Mouse (Mus musculus): ENCODE measurements around the gene Chst11.

The Chst11 gene

DNA sequence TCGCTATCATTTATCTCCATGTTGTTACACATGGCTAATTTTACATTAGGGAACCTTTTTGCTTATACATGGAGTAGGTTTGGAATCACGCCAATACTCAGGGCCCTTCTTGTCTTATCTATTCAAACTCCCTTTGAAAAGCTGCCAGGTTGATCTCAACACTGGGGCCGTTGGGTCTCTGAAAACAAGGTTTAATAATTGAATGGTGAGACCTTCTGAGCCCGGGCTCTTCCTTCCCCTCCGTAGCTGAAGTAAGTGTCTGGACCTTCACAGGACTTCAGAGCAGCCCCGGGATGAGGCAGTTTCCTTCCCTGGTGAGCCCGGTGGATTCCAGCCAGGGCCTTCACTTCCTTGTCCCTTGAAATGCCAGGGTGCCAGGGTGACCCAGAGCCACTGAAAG, 5.6 kb downstream of the Chst11 start:
- no peak for DNase-seq (ENCODE audit: low read depth, low spot score)

DNA sequence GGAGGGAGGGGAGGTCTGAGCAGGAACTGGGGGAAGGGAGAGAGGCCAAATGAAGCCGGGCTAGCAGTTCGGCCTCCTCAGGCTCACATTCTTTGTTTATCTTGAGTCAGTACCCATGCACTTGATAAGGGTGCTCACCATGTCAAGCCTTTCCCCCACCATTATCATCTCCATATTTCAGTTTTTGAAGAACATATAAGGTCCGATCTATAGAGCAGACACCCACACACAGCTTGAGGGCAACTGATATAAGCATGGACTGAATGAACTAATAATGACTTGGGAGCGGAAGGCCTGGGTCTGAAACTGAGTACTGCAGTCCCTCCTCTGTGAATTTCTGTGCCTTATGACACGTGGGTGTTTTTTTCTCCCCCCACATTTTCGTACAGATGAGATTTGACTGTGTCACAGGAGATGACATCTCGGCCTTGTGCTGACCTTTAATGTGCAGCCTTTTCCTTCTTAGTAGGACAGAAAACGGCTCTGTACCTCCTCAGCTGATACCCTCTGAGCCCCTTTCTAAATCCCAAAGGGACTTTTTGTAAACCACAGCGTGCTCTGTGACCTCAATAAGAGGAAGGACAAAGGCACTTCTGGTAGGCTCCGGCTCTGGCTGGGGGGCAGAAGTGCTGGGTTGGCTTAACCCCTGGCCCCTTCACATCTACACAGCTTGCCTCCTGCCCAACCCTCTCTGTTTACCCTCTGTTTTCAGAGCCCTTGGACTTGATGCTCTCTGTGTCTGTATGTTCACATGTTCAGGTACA, 6.6 kb downstream of the Chst11 start:
- DNase-seq (ENCODE audit: low read depth, low spot score), result no peak

DNA sequence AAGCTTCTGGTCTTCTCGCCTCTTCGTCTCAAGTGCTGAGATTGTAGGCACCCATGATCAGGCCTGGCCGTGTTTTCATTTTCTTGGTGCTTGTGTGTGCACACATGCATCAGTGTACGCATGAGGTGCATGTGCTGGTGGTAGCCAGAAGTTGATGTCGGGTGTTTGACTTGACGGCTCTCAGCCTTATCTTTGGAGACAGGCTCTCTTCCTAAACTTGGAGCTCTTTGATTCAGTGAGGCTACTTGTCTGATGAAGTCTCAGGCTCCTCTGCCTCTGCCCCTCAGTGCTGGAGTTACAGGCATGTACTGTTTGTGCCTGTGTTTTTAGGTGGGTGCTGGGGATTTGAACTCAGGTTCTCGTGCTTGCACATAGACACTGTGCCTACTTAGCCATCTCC, 9.0 kb downstream of the Chst11 start:
- no peak for DNase-seq (ENCODE audit: low read depth, low spot score)

DNA sequence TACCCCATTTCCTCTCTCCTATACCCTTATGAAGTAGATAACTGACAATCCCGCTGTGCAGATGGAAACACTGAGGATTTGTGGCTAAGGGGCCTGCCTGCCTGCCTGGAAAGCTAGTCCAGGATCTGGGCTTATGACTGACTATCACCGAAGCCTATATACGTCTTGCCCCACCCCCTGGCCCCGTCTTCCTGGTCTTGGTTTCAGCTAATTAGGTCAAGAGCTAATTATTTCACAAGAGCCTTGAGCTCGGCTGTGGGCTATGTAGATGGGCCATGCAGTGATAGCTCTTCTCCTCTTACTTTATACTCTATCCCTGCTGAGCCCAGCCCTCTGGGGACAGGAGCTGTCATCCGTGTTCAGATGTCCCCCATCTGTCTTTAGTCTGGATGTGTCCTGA, 12.2 kb downstream of the Chst11 start:
- no peak for DNase-seq (ENCODE audit: low read depth, low spot score)

DNA sequence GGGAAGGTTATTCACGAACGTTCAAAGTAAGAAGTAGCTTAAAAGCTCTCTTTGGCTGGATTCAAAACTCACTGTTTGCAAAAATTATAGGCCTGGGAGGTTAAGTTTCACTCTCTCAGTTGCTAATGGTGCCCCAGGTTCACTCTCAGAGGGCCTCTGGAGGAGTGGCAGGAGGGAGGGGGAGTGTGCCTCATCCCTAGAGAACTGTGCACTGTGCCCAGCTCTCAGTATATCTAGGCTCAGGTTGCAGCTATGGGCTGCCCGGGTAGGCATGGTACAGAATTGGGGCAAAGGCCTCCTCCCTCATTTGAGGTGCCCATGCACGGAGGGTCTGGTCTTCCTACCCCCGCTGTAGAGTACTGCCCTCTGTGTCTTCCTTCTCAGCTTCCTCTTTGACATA, 14.9 kb downstream of the Chst11 start:
- no peak for DNase-seq (ENCODE audit: low read depth, low spot score)

DNA sequence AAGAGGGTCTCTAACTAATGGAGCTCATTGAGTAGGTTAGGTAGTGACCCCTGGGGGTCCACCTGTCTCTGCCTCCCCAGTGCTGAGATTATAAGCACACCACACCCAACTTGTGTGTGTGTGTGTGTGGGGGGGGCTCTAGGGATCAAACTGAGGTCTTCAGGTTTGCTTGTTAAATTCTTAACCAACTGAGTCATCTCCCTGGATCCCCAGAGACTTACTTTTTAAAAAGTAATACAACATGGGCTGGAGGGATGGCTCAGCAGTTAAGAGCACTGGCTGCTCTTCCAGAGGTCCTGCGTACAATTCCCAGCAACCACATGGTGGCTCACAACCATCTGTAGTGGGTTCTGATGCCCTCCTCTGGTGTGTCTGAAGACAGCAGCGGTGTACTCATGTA, 15.4 kb downstream of the Chst11 start:
- no peak for DNase-seq (ENCODE audit: low read depth, low spot score)

DNA sequence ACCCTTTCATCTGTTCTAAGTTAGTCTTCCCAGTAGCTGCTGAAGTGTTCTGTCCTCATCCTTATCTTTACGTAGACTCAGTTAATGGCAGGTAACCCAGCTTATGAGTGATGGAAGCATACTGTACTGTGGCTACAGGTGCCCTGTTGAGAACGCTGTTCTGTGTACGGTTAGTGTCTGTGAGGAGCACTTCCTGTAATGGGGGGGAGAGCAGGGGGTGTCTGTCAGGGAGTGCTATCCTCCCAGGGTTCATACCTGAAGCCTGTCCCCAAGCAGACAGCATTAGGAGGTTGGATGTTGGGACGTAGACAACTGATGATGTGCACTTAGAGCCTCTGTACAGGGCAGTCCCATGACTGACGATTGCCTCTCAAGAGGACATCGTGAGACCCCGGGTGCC, 18.6 kb downstream of the Chst11 start:
- no peak for DNase-seq (ENCODE audit: low read depth, low spot score)

DNA sequence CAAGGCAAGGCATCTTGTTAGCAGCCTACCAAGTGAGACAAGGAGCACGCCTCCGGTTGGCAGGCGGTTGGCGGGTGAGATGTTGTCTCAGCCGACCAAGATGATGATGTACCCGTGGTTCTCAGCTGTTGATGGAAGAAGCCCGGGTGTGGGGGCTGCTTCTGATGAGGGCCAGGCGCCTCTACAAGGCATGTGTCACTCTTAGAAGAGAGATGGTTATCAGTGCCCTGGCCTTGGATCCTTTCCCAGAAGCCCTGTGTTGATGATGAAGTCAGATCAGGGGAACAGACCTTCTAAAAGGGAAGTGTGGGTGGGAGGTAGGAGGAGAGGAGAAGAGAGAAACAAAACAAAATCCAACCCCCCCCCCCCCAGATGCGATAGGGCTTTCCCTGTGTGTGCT, 19.1 kb downstream of the Chst11 start:
- DNase-seq (ENCODE audit: low read depth, low spot score), result peak; percentile 75

DNA sequence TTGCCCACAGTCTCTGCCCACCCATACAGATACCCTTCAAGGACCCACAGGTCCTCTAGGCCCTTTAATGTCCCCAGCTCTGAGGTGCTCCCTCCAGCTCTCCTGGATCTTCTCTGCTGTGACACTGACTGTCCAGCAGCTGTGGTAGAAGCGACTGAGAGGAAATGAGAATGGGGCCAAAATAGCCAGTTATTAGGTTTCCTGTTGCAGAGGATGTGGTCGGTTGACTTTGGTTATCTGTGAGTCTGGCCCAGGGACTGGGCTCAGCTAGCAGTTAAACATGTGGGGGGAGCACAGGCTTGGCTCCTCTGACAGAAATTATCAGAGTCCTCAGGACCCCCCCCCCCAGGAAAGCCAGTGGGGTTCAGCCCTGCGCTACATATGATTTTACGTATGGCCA, 19.7 kb downstream of the Chst11 start:
- DNase-seq (ENCODE audit: low read depth, low spot score), result no peak

DNA sequence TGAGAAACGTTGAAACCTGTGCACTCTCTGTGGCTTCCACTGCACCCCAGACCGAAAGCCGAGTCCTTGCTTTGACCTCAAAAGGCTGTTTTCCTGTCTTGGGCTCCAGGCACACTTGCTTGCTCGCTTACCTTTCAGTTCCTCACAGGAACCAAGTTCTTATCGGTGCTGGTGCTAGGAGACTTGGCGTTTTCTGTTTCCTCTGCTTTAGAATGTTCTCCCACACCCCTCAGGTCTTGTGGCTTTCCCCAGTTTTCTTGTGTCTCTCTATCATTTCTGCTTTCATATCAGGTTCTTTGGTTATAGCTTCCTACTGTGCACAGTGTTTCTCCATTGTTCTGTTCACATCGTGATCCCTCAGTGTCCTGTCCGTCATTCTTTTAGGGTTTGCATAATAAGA, 21.0 kb downstream of the Chst11 start:
- no peak for DNase-seq (ENCODE audit: low read depth, low spot score)

DNA sequence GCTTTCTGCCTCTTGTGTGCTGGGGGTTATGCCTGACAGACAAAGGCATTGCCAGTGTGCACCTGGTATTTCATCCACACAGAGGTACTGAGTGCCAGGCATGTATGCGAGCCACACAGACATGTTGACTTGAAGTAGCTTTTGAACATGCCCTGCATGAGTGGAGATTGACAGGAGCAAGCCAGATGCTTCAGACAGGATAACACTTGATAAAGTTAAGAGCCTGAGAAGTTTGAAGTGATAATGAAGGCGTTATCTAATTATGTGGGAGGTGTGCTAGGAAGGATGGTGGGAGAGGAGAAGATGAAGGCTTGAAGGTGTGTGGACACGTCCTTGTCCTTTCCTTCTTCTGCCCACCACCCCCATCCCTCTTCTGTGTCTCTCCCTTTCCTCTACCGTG, 28.7 kb downstream of the Chst11 start:
- DNase-seq (ENCODE audit: low read depth, low spot score), result no peak

DNA sequence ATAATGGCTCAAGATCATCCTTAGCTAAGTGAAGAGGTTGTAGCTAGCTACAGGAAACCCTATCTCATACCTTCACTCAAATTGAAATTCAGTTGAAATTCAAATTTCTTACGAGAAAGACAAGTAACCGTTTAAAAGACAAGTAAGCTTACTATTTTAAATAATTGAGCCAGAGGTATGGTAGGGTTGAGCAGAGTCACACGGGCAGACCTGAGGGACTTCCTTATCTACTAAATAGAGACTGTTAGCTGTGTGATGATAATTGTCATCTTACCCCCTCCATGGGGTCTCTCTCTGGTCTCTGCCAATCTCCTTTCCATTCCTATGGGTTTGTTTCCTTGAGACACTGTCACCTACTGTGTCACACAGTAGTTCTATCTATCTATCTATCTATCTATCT, 30.6 kb downstream of the Chst11 start:
- DNase-seq (ENCODE audit: low read depth, low spot score), result no peak

DNA sequence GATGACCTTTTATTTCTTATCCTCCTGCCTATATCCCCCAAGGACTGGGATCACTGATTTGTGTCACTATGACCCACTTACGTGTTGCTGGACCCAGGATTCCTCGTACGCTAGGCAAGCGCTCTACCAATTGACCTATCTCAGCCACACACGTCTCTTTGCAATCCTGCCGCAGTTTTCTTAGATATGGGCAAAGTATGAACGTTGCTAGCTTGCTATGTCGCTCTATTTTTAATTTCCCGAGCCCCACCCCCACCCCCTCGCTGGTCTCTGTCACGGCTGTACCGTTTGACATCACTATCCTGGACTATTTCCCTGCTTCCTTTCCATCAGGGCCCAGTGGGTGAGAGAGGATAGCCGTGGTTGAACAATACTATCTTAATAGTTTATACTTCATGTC, 31.5 kb downstream of the Chst11 start:
- no peak for DNase-seq (ENCODE audit: low read depth, low spot score)

DNA sequence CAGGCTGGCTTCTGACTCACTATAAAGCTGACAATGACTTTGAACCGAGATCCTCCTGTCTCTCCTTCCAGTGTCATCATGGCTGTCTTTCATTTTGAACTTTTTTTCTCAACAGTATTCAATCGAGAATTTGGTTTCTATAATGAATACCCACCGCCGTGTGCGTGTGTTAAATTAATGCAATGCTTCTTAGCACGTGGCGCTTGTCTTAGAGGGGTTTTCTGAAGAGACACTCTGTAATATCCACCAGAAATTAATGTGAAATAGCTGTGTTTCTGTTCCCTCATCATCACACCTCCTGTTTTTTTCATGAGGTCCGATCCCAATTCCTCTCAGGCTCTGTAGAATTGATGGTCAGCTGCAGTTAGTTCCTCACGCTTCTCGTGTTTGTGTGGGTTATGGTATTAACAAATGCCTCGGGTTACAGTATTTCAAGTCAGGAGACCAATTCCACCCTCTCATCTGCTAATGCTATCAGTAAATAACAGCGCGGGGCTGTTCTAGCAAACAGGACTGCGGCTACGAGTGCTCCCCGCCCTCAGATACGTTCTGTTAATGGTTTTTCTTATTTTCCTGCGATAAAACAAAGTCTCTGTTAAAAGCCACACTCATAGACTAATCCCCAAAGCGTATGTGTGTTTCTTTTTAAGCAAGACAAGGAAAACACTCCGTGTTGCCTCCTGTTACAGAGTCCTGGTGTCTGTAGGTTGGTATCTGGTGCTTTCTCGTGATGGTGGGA, 32.6 kb downstream of the Chst11 start:
- no peak for DNase-seq (ENCODE audit: low read depth, low spot score)

DNA sequence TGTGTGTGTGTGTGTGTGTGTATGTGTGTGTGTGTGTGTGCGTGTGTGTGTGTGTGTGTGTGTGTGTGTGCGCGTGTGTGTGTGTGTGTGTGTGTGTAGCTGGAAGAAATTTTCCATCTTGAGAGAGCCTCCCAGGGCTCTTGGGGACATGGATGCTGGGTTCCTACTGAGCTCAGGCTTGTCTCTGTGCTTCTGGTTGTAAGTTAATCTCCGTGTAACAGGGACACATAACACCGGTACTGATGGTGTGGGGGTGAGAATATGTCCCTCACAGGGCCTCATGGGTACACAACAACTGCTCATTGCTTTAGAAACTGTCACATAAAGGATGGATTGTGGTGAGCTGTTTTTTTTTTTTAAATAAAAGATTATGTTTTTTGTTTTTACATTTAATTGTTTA, 33.2 kb downstream of the Chst11 start:
- no peak for DNase-seq (ENCODE audit: low read depth, low spot score)

DNA sequence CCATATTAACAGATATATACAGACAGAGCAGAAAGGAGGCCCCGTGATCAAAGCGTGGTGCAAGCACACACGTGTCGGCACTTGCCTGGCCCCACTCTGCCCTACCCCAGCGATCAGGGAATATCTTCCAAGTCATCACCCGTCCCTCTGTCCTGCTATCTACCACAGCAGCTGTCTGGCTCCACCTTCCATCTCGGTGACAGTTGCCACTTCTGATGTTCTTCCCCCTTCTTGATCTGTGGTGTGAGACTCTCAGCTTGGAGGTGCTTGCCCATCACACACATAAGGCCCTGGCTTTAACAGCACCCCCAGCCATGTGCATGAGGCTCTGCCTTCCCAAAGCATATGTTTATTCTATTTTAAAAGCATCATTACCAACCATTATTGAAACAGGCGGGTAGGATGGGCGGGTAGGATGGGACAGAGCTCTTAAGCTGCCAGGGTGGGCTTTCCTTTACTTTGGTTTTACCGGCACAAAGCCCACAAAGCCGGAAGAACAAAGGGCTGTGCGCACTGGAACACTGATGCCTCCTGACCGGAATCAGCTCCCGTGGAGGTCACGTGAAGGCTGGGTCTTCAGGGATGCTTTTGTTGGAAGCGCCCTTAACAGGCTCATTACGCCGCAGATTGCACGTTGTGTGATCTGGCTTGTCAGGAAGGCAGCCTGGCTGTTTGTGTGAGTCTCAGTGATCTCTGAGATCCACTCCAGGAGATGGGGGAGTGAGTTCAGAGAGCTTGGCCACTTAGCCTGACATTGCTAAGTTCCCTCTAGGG, 34.4 kb downstream of the Chst11 start:
- DNase-seq (ENCODE audit: low read depth, low spot score), result no peak

DNA sequence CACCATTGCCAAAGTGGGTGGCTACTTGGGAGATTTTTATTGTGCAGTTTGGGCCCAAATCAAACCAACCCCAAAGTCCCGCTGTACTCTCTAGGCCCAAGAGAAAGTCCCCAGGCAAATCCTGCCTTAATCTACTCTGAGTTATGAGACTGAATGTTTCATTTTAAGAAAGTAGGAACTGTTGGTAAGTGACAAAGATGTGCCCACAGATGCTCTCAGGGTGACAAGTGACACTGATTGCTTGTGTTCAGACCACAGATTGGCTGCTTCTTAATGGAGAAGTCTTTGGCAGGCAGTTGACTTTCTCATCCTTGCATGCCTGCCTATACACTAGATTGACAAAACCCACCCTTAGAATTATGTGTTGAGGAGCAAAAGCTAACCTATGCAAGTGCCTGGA, 37.3 kb downstream of the Chst11 start:
- no peak for DNase-seq (ENCODE audit: low read depth, low spot score)

DNA sequence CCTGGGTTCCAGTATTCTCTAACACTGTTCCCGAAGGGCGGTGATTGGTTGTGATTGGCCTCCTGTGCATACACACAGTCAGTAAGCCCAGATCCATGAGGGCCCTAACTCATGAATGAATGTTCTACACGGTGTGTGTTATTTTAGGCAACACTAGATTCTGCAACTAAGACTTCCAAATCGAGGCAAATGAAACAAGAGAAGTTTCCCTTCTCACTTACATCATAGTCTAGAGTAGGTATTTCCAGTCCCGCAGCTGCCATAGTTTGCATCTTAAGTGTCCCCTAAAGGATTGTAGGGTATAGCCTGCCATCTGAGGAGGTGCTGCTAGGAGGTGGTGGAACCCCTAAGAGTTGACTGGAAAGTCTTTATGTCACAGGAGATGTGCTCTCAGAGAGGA, 40.9 kb downstream of the Chst11 start:
- DNase-seq (ENCODE audit: low read depth, low spot score), result no peak

DNA sequence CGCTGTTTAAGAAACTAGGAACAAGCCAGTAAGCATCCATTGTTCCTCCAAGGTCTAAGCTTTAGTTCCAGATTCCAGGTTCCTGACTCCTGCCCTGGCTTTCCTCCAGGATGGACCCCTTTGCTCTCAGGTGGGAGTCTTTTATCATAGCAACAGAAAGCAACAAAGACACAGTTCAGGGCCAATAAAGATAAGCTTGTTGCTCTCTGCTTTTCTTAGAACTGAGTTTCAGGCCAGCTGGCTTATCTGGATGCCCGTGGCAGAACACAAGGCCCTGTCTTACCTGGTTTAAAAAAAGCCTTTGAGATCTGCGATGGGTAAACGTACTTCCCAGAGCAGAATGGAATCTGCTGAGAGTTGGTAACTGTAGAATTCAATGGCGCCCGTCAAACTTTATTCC, 42.4 kb downstream of the Chst11 start:
- no peak for DNase-seq (ENCODE audit: low read depth, low spot score)

DNA sequence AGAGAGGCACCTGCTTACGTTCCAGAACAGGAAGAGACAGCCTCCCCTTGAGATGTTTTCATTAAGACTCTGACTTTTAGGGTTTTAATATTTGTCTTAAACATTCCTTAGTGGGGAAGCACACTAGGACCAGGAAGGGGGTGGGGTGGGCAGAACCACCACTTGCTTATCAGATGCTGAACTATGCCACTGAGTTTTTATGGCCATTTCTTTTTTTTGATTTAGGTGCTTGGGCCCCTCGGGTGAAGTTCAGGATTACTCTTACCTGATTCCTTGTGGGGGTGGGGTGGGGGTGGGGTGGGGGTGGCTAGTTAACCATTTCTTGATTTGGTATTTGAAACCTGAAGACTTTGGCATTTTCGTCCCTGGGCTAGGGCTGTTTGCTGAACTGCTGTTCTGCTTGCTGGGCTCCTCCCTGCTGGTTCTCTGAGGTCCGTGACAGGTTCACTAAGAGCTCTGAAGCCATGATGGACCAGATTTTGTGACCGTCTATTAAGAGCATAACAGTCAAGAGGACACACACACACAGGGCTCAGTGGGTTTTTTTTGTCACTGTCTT, 44.9 kb downstream of the Chst11 start:
- no peak for DNase-seq (ENCODE audit: low read depth, low spot score)

DNA sequence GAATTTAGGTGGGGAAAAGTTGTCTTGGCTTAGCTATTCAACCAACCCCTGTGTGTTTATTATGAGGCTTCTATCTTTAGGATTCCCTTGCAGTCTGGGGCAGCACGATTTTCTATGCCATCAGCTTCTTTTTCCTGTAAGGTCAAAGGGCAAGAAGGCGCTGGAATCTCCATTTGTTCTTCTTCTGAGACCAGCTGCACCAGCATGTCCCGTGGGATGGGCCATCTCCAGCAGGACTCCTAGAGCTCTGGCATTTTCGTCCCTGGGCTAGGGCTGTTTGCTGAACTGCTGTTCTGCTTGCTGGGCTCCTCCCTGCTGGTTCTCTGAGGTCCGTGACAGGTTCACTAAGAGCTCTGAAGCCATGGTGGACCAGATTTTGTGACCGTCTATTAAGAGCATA, 45.6 kb downstream of the Chst11 start:
- no peak for DNase-seq (ENCODE audit: low read depth, low spot score)

DNA sequence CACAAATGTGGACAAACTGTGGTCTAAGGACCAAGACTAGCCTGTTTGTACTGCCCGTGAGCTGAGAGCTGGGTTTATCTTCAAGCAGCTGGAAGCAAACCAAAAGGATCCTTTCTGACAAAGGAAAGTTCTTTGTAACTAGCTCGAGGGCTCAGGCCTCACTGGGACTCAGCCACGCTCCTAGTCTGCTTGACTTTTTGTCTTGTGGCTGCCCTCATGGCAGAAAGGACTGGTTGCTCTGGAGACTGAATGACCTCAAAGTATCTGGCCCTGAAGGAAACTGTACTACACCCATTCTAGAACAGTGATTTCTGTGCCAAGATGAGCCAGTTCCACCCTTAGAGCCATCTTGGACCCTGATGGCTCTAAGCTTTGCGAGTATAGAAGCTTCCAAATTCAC, 46.3 kb downstream of the Chst11 start:
- no peak for DNase-seq (ENCODE audit: low read depth, low spot score)

All from telencephalon, adult 2 months (tissue).